Mouse (Mus musculus): ENCODE data around the gene Tekt2. TPM values are rescaled to one million over a fixed set of nuclear protein-coding genes. Genes with fewer than 3 reads are reported as not detected.

Gene Tekt2
- polyA plus RNA-seq, 1 experiment from 2014 or later: 3.6 TPM

GRCm38 (mm10) chr4:126295152-126295551 is 30.3 kb downstream of the Tekt2 start:
- H3K9me3 ChIP-seq (ENCODE audit: control insufficient read depth, low read length): no peaks in the 10 kb centered on the region
- no peak for TF ChIP-seq EP300 (optimal IDR thresholded peaks at IDR 0.05)
- no peak for TF ChIP-seq CTCF (IDR thresholded peaks at IDR 0.05; ENCODE audit: low read depth)
- peaks cover 4% of the 10 kb centered on the region for H3K4me1 ChIP-seq (replicated peaks; ENCODE audit: control insufficient read depth, insufficient read depth)
- H3K27me3 ChIP-seq (ENCODE audit: control insufficient read depth, insufficient read depth, low read length): no peaks in the 10 kb centered on the region
- no peak overlapping the region for H3K4me3 ChIP-seq (ENCODE audit: low read depth, low read length)
- DNase-seq (ENCODE audit: low spot score): no peak
- no peak for ATAC-seq (ENCODE audit: low FRiP score, low TSS enrichment)
- no peak overlapping the region for H3K27ac ChIP-seq (replicated peaks)
- 73% methylated on average over 6 of the region's 6 CpGs for WGBS
- H3K36me3 ChIP-seq (ENCODE audit: control insufficient read depth, insufficient read depth, low read length): no peaks in the 10 kb centered on the region
- no peak overlapping the region for H3K9ac ChIP-seq (ENCODE audit: low read length)
- H3K4me2 ChIP-seq (replicated peaks; ENCODE audit: low read depth): no peak overlapping the region

- Histone ChIP-seq H3K4me1 (replicated peaks; ENCODE audit: control insufficient read depth, insufficient read depth) (peaks cover 2% of the 10 kb centered on the region; the same call in 1 of the 2 replicates), H3K36me3 (ENCODE audit: control insufficient read depth, insufficient read depth, low read length) (no peaks in the 10 kb centered on the region), H3K9ac (ENCODE audit: low read length) (no peak overlapping the region), H3K4me3 (ENCODE audit: low read depth, low read length) (no peak overlapping the region), H3K4me2 (replicated peaks; ENCODE audit: low read depth) (no peak overlapping the region), H3K9me3 (ENCODE audit: control insufficient read depth, low read length) (no peaks in the 10 kb centered on the region), H3K27me3 (ENCODE audit: control insufficient read depth, insufficient read depth, low read length) (no peaks in the 10 kb centered on the region; the same call in 1 of the 2 replicates), H3K27ac (replicated peaks) (no peak overlapping the region)
- WGBS: 13% methylated on average over 12 of the region's 13 CpGs
- ATAC-seq (ENCODE audit: low FRiP score, low TSS enrichment) (no peak), DNase-seq (ENCODE audit: low spot score) (no peak)
- TF ChIP-seq EP300 (optimal IDR thresholded peaks at IDR 0.05): no peak
- no peak for TF ChIP-seq CTCF (IDR thresholded peaks at IDR 0.05; ENCODE audit: low read depth)
Observed at GRCm38 (mm10) chr4:126291196-126291595, 34.3 kb downstream of the Tekt2 start.

GRCm38 (mm10) chr4:126290314-126290713 is 35.2 kb downstream of the Tekt2 start:
- peaks cover 3% of the 10 kb centered on the region; the same call in 1 of the 2 replicates for H3K4me1 ChIP-seq (replicated peaks; ENCODE audit: control insufficient read depth, insufficient read depth)
- WGBS: 81% methylated on average over 8 of the region's 8 CpGs
- no peaks in the 10 kb centered on the region for H3K9me3 ChIP-seq (ENCODE audit: control insufficient read depth, low read length)

GRCm38 (mm10) chr4:126288085-126288666 is 37.3 kb downstream of the Tekt2 start:
- 0 out of 2 replicates have a peak, but pooled peaks have one; percentile 27 for ATAC-seq (ENCODE audit: low FRiP score, low TSS enrichment)
- no peak for DNase-seq (ENCODE audit: low spot score)
- H3K4me2 ChIP-seq (replicated peaks; ENCODE audit: low read depth): peak overlapping the region; percentile 72
- TF ChIP-seq CTCF (IDR thresholded peaks at IDR 0.05; ENCODE audit: low read depth) (no peak), EP300 (optimal IDR thresholded peaks at IDR 0.05) (no peak)
- H3K27me3 ChIP-seq (ENCODE audit: control insufficient read depth, insufficient read depth, low read length): no peaks in the 10 kb centered on the region; the same call in 1 of the 2 replicates
- no peaks in the 10 kb centered on the region for H3K9me3 ChIP-seq (ENCODE audit: control insufficient read depth, low read length)
- WGBS: 30% methylated on average over 17 of the region's 17 CpGs
- 0 out of 2 replicates have a peak overlapping the region, but pooled peaks have one; percentile 4 for H3K9ac ChIP-seq (ENCODE audit: low read length)
- peaks cover 3% of the 10 kb centered on the region; the same call in 1 of the 2 replicates for H3K4me1 ChIP-seq (replicated peaks; ENCODE audit: control insufficient read depth, insufficient read depth)
- no peaks in the 10 kb centered on the region for H3K36me3 ChIP-seq (ENCODE audit: control insufficient read depth, insufficient read depth, low read length)
- peak overlapping the region; percentile 4; the same call in 1 of the 2 replicates for H3K27ac ChIP-seq (replicated peaks)
- H3K4me3 ChIP-seq (ENCODE audit: low read depth, low read length): no peak overlapping the region

More at GRCm38 (mm10) chr4:126290314-126290713, 35.2 kb downstream of the Tekt2 start:
- Histone ChIP-seq H3K4me3 (ENCODE audit: low read depth, low read length) (no peak overlapping the region), H3K9ac (ENCODE audit: low read length) (no peak overlapping the region), H3K4me2 (replicated peaks; ENCODE audit: low read depth) (no peak overlapping the region), H3K27ac (replicated peaks) (no peak overlapping the region), H3K36me3 (ENCODE audit: control insufficient read depth, insufficient read depth, low read length) (no peaks in the 10 kb centered on the region), H3K27me3 (ENCODE audit: control insufficient read depth, insufficient read depth, low read length) (no peaks in the 10 kb centered on the region; the same call in 1 of the 2 replicates)
- ATAC-seq (ENCODE audit: low FRiP score, low TSS enrichment): no peak
- no peak for DNase-seq (ENCODE audit: low spot score)
- no peak for TF ChIP-seq CTCF (IDR thresholded peaks at IDR 0.05; ENCODE audit: low read depth)
- TF ChIP-seq EP300 (optimal IDR thresholded peaks at IDR 0.05): no peak

GRCm38 (mm10) chr4:126287302-126287995 is 38.0 kb downstream of the Tekt2 start:
- H3K4me2 ChIP-seq (replicated peaks; ENCODE audit: low read depth): peak overlapping the region; percentile 72
- peak overlapping the region; percentile 48 for H3K4me3 ChIP-seq (ENCODE audit: low read depth, low read length)
- DNase-seq (ENCODE audit: low spot score): no peak

More at GRCm38 (mm10) chr4:126287302-126287995, 38.0 kb downstream of the Tekt2 start:
- no peaks in the 10 kb centered on the region for H3K36me3 ChIP-seq (ENCODE audit: control insufficient read depth, insufficient read depth, low read length)
- ATAC-seq (ENCODE audit: low FRiP score, low TSS enrichment): peak; percentile 25; the same call in 1 of the 2 replicates
- peaks cover 3% of the 10 kb centered on the region; the same call in 1 of the 2 replicates for H3K4me1 ChIP-seq (replicated peaks; ENCODE audit: control insufficient read depth, insufficient read depth)
- WGBS: 32% methylated on average over 9 of the region's 11 CpGs
- H3K27me3 ChIP-seq (ENCODE audit: control insufficient read depth, insufficient read depth, low read length): no peaks in the 10 kb centered on the region; the same call in 1 of the 2 replicates
- TF ChIP-seq EP300 (optimal IDR thresholded peaks at IDR 0.05) (no peak), CTCF (IDR thresholded peaks at IDR 0.05; ENCODE audit: low read depth) (no peak)
- H3K9me3 ChIP-seq (ENCODE audit: control insufficient read depth, low read length): no peaks in the 10 kb centered on the region
- H3K9ac ChIP-seq (ENCODE audit: low read length): no peak overlapping the region
- H3K27ac ChIP-seq (replicated peaks): no peak overlapping the region

All from stomach, postnatal 0 days (tissue).